In genomic region chr3:144697942-144698341, GRCm38 (mm10) we compare ENCODE assay signal across 27 mouse cellular contexts. TPM values are rescaled to one million over a fixed set of nuclear protein-coding genes. Genes with fewer than 3 reads are reported as not detected.
DNase-seq lines count a peak whose midpoint lies in the region; ATAC-seq and TF ChIP-seq lines count a peak whose summit lies in the region.
"Had no signal": no experiment of that assay in that cellular context is flagged by ENCODE, and none has a peak within 500 bp of the region (broad histone marks: within the 10 kb centered on the region; RNA-seq: fewer than 3 reads in every experiment).

No protein-coding gene starts in this region.

- peak overlapping the region; percentile 77 for H3K27ac ChIP-seq in gastrocnemius, adult 2 months
- H3K27ac ChIP-seq in liver, embryonic 15.5 days (replicated peaks): peak overlapping the region; percentile 42; the same call in 1 of the 2 replicates
- H3K27ac ChIP-seq in liver, embryonic 12.5 days: no peak overlapping the region
- H3K27ac ChIP-seq: embryonic facial prominence, embryonic 13.5 days; forebrain, embryonic 10.5 days; forebrain, embryonic 15.5 days; hindbrain, embryonic 13.5 days; midbrain, embryonic 13.5 days; neural tube, embryonic 13.5 days; stomach, embryonic 15.5 days had no signal

- no peak for DNase-seq in gastrocnemius, adult 2 months
- no peak for DNase-seq in gastrocnemius, postnatal 14 days
- no peak for DNase-seq in right cerebral cortex, postnatal 10 days (ENCODE audit: low spot score in 2 of 2)
- no peak for DNase-seq in retina, postnatal 1 day
- DNase-seq: adrenal gland, postnatal 10 days; cerebellum, adult 11 months; cerebellum, adult 9-10 months; heart, postnatal 36 days; kidney, adult 9 months; kidney, postnatal 10 days; left cerebral cortex, postnatal 4 days; lung, adult 18-20 months; lung, postnatal 14 days; right cerebral cortex, postnatal 14 days had no signal

- intact Hi-C loops in gastrocnemius, adult 2 months (cut with DNase I): loop anchor here (2.0 kb wide), 1 partner anchor 15 kb away; no protein-coding TSS in a partner anchor
- intact Hi-C loops in gastrocnemius, postnatal 14 days (cut with DNase I; ENCODE audit: low total_unique reads): no loop called here

- H3K4me2 ChIP-seq in liver, embryonic 15.5 days: no peak overlapping the region
- H3K4me2 ChIP-seq in liver, embryonic 12.5 days: no peak overlapping the region
- H3K4me2 ChIP-seq: embryonic facial prominence, embryonic 13.5 days; forebrain, embryonic 15.5 days; heart, embryonic 11.5 days; hindbrain, embryonic 13.5 days; midbrain, embryonic 13.5 days; neural tube, embryonic 13.5 days; stomach, embryonic 15.5 days had no signal

- WGBS in liver, embryonic 15.5 days (ENCODE audit: insufficient replicate concordance): 61% methylated on average over 3 of the region's 3 CpGs
- 63% methylated on average over 3 of the region's 3 CpGs for WGBS in liver, embryonic 12.5 days (ENCODE audit: insufficient replicate concordance)

- peaks cover 19% of the 10 kb centered on the region for H3K4me1 ChIP-seq in liver, embryonic 15.5 days (replicated peaks)
- peaks cover 20% of the 10 kb centered on the region for H3K4me1 ChIP-seq in liver, embryonic 12.5 days
- H3K4me1 ChIP-seq: embryonic facial prominence, embryonic 13.5 days; forebrain, embryonic 10.5 days; forebrain, embryonic 15.5 days; hindbrain, embryonic 13.5 days; midbrain, embryonic 13.5 days; neural tube, embryonic 13.5 days; stomach, embryonic 15.5 days had no signal

- peak overlapping the region; percentile 23; the same call in 1 of the 2 replicates for H3K4me3 ChIP-seq in gastrocnemius, adult 2 months
- no peak overlapping the region for H3K4me3 ChIP-seq in liver, embryonic 15.5 days (replicated peaks)
- H3K4me3 ChIP-seq in liver, embryonic 12.5 days: no peak overlapping the region
- H3K4me3 ChIP-seq: embryonic facial prominence, embryonic 13.5 days; forebrain, embryonic 10.5 days; forebrain, embryonic 15.5 days; hindbrain, embryonic 13.5 days; midbrain, embryonic 13.5 days; neural tube, embryonic 13.5 days; stomach, embryonic 15.5 days had no signal

- H3K9me3 ChIP-seq in liver, embryonic 15.5 days (replicated peaks): no peaks in the 10 kb centered on the region
- H3K9me3 ChIP-seq in liver, embryonic 12.5 days (replicated peaks): no peaks in the 10 kb centered on the region
- H3K9me3 ChIP-seq: embryonic facial prominence, embryonic 13.5 days; forebrain, embryonic 10.5 days; forebrain, embryonic 15.5 days; hindbrain, embryonic 13.5 days; midbrain, embryonic 13.5 days; neural tube, embryonic 13.5 days; stomach, embryonic 15.5 days had no signal

- H3K36me3 ChIP-seq in liver, embryonic 15.5 days (replicated peaks): peaks cover 73% of the 10 kb centered on the region
- H3K36me3 ChIP-seq in liver, embryonic 12.5 days: peaks cover 78% of the 10 kb centered on the region

- ATAC-seq in liver, embryonic 15.5 days (ENCODE audit: insufficient read depth): no peak
- ATAC-seq in liver, embryonic 12.5 days: no peak
- ATAC-seq in common myeloid progenitor, adult 5-6 weeks (replicated peaks; ENCODE audit: low read depth, poor library complexity, severe bottlenecking): peak; percentile 64
- ATAC-seq in megakaryocyte progenitor cell, adult 5-6 weeks (replicated peaks; ENCODE audit: poor library complexity): peak; percentile 41
- ATAC-seq: forebrain, embryonic 15.5 days; intestine, postnatal 0 days; midbrain, embryonic 13.5 days had no signal

- no peaks in the 10 kb centered on the region for H3K27me3 ChIP-seq in liver, embryonic 15.5 days
- H3K27me3 ChIP-seq in liver, embryonic 12.5 days (replicated peaks): no peaks in the 10 kb centered on the region
- H3K27me3 ChIP-seq: embryonic facial prominence, embryonic 13.5 days; forebrain, embryonic 15.5 days; hindbrain, embryonic 13.5 days; midbrain, embryonic 13.5 days; neural tube, embryonic 13.5 days; stomach, embryonic 15.5 days had no signal

- no peak overlapping the region for H3K9ac ChIP-seq in liver, embryonic 15.5 days
- H3K9ac ChIP-seq in liver, embryonic 12.5 days: no peak overlapping the region
- H3K9ac ChIP-seq: embryonic facial prominence, embryonic 13.5 days; forebrain, embryonic 15.5 days; hindbrain, embryonic 13.5 days; midbrain, embryonic 13.5 days; neural tube, embryonic 13.5 days; stomach, embryonic 15.5 days had no signal

- TF ChIP-seq CTCF in gastrocnemius, adult 2 months (IDR thresholded peaks at IDR 0.05): no peak

RNA-seq across cellular contexts. Expression of gene Sh3glb1, which starts 22.2 kb away (rescaled TPM):
- total RNA-seq in gastrocnemius, adult 2 months (2021): 100 to 1,000 TPM; 328 to 379 TPM
- 100 to 1,000 TPM; 269 to 286 TPM for total RNA-seq in gastrocnemius, postnatal 14 days (2021)
- polyA plus RNA-seq in liver, embryonic 15.5 days (2015; fragmentation: Nextera tagmentation; extraction: Ambion mirVana): 79.7 and 86.7 TPM in 2 replicates
- polyA plus RNA-seq in liver, embryonic 12.5 days (2016; fragmentation: Nextera tagmentation; extraction: Ambion mirVana): 88.6 and 88.7 TPM in 2 replicates
- total RNA-seq in common myeloid progenitor, adult 5-6 weeks (2017): 37.5 and 51.9 TPM in 2 replicates
- 54.3 and 70.0 TPM in 2 replicates for total RNA-seq in megakaryocyte progenitor cell, adult 5-6 weeks (2015)
- total RNA-seq in megakaryocyte progenitor cell, adult 5-6 weeks (2017): 25.5 and 30.3 TPM in 2 replicates

Comparison
In these comparisons a context has a peak if more than half of its experiments do, and no peak if none do; other contexts are left out.
1. ATAC-seq: peak in common myeloid progenitor, adult 5-6 weeks (single experiment) and megakaryocyte progenitor cell, adult 5-6 weeks (single experiment); none in liver, embryonic 15.5 days (single experiment) and liver, embryonic 12.5 days (single experiment).